Mouse (Mus musculus): Measurements from ENCODE around the gene Ggt6.

GRCm38 (mm10) chr11:72423686-72424085 lies 11.6 kb upstream of the Ggt6 start:
- no peak for TF ChIP-seq EP300 (IDR thresholded peaks at IDR 0.05; ENCODE audit: insufficient read depth, low read depth, low read length)
- TF ChIP-seq POLR2A (IDR thresholded peaks at IDR 0.05; ENCODE audit: insufficient read depth, low read length): no peak
- no peak for TF ChIP-seq CTCF (IDR thresholded peaks at IDR 0.05; ENCODE audit: low read depth, low read length)
